Mouse (Mus musculus): ENCODE data around the gene Odf3b. TPM values are rescaled to one million over a fixed set of nuclear protein-coding genes. Genes with fewer than 3 reads are reported as not detected.

Odf3b gene
- polyA plus RNA-seq, 1 experiment from 2014 or later = 4.5 TPM

GRCm38 (mm10) chr15:89352795-89353194 lies 26.3 kb downstream of the Odf3b start:
- peaks cover 24% of the 10 kb centered on the region for H3K36me3 ChIP-seq
- H3K9ac ChIP-seq = no peak overlapping the region
- no peak for ATAC-seq (ENCODE audit: low FRiP score, low read depth)
- H3K4me3 ChIP-seq = no peak overlapping the region
- H3K4me1 ChIP-seq (replicated peaks) = peaks cover 29% of the 10 kb centered on the region
- no peak overlapping the region for H3K4me2 ChIP-seq
- no peaks in the 10 kb centered on the region for H3K9me3 ChIP-seq
- no peaks in the 10 kb centered on the region for H3K27me3 ChIP-seq
- H3K27ac ChIP-seq (replicated peaks) = no peak overlapping the region
- WGBS = 95% methylated on average over 12 of the region's 12 CpGs

- H3K4me3 ChIP-seq = no peak overlapping the region
- no peaks in the 10 kb centered on the region for H3K27me3 ChIP-seq
- H3K9me3 ChIP-seq = no peaks in the 10 kb centered on the region
- H3K4me2 ChIP-seq = no peak overlapping the region
- H3K36me3 ChIP-seq = peaks cover 24% of the 10 kb centered on the region
- WGBS = 95% methylated on average over 14 of the region's 14 CpGs
- ATAC-seq (ENCODE audit: low FRiP score, low read depth) = no peak
- H3K9ac ChIP-seq = no peak overlapping the region
- peaks cover 22% of the 10 kb centered on the region for H3K4me1 ChIP-seq (replicated peaks)
- no peak overlapping the region for H3K27ac ChIP-seq (replicated peaks)
Measured at GRCm38 (mm10) chr15:89352054-89352453, 27.0 kb downstream of the Odf3b start.

GRCm38 (mm10) chr15:89351302-89351701 lies 27.8 kb downstream of the Odf3b start:
- peaks cover 14% of the 10 kb centered on the region for H3K4me1 ChIP-seq (replicated peaks)
- H3K4me3 ChIP-seq = no peak overlapping the region
- no peak for ATAC-seq (ENCODE audit: low FRiP score, low read depth)
- no peak overlapping the region for H3K27ac ChIP-seq (replicated peaks)
- H3K4me2 ChIP-seq = no peak overlapping the region
- H3K27me3 ChIP-seq = no peaks in the 10 kb centered on the region
- H3K9me3 ChIP-seq = no peaks in the 10 kb centered on the region
- 93% methylated on average over 15 of the region's 15 CpGs for WGBS
- H3K9ac ChIP-seq = no peak overlapping the region
- H3K36me3 ChIP-seq = peaks cover 24% of the 10 kb centered on the region

- H3K4me3 ChIP-seq = no peak overlapping the region
- H3K9me3 ChIP-seq = no peaks in the 10 kb centered on the region
- no peak overlapping the region for H3K9ac ChIP-seq
- no peaks in the 10 kb centered on the region for H3K27me3 ChIP-seq
- 89% methylated on average over 5 of the region's 5 CpGs for WGBS
- peaks cover 13% of the 10 kb centered on the region for H3K4me1 ChIP-seq (replicated peaks)
- no peak overlapping the region for H3K4me2 ChIP-seq
- ATAC-seq (ENCODE audit: low FRiP score, low read depth) = no peak
- no peak overlapping the region for H3K27ac ChIP-seq (replicated peaks)
- H3K36me3 ChIP-seq = peaks cover 24% of the 10 kb centered on the region
Measured at GRCm38 (mm10) chr15:89350447-89350846, 28.6 kb downstream of the Odf3b start.

GRCm38 (mm10) chr15:89343325-89343724 lies 35.8 kb downstream of the Odf3b start:
- no peaks in the 10 kb centered on the region for H3K9me3 ChIP-seq
- WGBS = 92% methylated on average over 3 of the region's 3 CpGs

DNA sequence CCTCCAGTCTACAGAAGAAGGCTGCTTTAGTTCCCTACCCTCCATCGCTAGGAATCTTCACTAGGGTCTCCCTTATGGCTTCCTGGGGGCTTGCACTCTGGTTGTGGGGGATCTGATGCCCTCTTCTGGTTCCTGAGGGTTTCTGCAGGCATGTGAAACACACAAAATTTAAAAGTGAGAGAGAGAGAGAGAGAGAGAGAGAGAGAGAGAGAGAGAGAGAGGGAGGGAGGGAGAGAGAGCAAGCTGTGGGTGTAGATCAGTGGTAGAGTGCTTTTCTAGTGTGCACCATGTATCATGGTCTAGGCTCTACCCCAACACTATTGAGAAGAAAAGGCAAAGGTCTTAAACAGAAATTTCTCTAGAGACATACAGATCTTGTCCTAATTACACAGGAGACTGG lies 37.4 kb downstream of the Odf3b start:
- whole genome bisulfite sequencing = 50% methylated on average over 1 of the region's 1 CpGs
- ATAC-seq (ENCODE audit: low FRiP score, low read depth) = no peak
- H3K36me3 ChIP-seq = no peaks in the 10 kb centered on the region

More at GRCm38 (mm10) chr15:89343325-89343724, 35.8 kb downstream of the Odf3b start:
- H3K36me3 ChIP-seq = no peaks in the 10 kb centered on the region
- H3K4me1 ChIP-seq (replicated peaks) = no peaks in the 10 kb centered on the region
- H3K27me3 ChIP-seq = no peaks in the 10 kb centered on the region
- H3K4me2 ChIP-seq = no peak overlapping the region
- no peak overlapping the region for H3K4me3 ChIP-seq
- ATAC-seq (ENCODE audit: low FRiP score, low read depth) = no peak
- no peak overlapping the region for H3K9ac ChIP-seq
- no peak overlapping the region for H3K27ac ChIP-seq (replicated peaks)

GRCm38 (mm10) chr15:89340136-89340535 lies 38.9 kb downstream of the Odf3b start:
- Histone ChIP-seq H3K27ac (replicated peaks) (no peak overlapping the region), H3K4me3 (no peak overlapping the region), H3K9me3 (no peaks in the 10 kb centered on the region), H3K36me3 (no peaks in the 10 kb centered on the region), H3K4me2 (no peak overlapping the region), H3K4me1 (replicated peaks) (no peaks in the 10 kb centered on the region), H3K27me3 (no peaks in the 10 kb centered on the region), H3K9ac (no peak overlapping the region)
- no peak for ATAC-seq (ENCODE audit: low FRiP score, low read depth)
- WGBS = 83% methylated on average over 3 of the region's 3 CpGs

More for the DNA sequence above, 37.4 kb downstream of the Odf3b start:
- H3K4me1 ChIP-seq (replicated peaks) = no peaks in the 10 kb centered on the region
- H3K9me3 ChIP-seq = no peaks in the 10 kb centered on the region
- no peak overlapping the region for H3K9ac ChIP-seq
- no peak overlapping the region for H3K4me2 ChIP-seq
- H3K27ac ChIP-seq (replicated peaks) = no peak overlapping the region
- no peaks in the 10 kb centered on the region for H3K27me3 ChIP-seq
- H3K4me3 ChIP-seq = no peak overlapping the region

DNA sequence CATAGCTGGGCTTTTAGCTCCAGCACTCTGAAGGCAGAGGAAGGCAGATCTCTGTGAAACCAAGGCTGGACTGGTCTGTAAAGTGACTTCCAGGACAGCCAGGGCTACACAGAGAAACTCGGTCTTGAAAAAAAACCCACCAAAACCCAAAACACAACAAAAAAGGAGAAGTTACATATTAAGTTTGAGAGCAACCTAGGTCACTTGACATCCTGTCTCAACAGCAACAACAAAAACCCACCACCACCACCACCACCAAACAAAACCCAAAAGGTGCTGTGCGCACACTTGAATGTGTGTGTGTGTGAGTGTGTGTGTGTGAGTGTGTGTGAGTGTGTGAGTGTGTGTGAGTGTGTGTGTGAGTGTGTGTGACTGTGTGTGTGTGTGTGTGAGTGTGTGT lies 39.4 kb downstream of the Odf3b start:
- 88% methylated on average over 2 of the region's 2 CpGs for WGBS
- H3K27ac ChIP-seq (replicated peaks) = no peak overlapping the region
- no peaks in the 10 kb centered on the region for H3K4me1 ChIP-seq (replicated peaks)
- H3K27me3 ChIP-seq = no peaks in the 10 kb centered on the region
- no peaks in the 10 kb centered on the region for H3K9me3 ChIP-seq
- H3K4me3 ChIP-seq = no peak overlapping the region
- H3K9ac ChIP-seq = no peak overlapping the region
- ATAC-seq (ENCODE audit: low FRiP score, low read depth) = no peak
- no peaks in the 10 kb centered on the region for H3K36me3 ChIP-seq
- no peak overlapping the region for H3K4me2 ChIP-seq

DNA sequence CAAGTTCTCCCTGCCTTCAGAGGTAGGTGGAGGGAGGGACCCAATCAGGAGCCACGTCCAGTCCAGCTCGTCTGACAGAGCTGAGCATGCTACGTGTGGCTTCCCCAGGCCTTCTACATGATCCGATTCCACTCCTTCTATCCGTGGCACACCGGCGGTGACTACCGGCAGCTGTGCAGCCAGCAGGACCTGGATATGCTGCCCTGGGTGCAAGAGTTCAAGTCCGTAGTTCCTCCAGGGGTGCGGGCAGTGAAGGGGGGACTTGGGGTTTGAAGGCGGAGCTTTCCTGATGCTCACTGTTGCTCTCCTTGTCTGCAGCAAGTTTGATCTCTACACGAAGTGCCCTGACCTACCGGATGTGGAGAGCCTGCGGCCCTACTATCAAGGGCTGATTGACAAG lies 42.7 kb downstream of the Odf3b start:
- Histone ChIP-seq H3K9ac (no peak overlapping the region), H3K27ac (replicated peaks) (no peak overlapping the region), H3K9me3 (no peaks in the 10 kb centered on the region), H3K4me1 (replicated peaks) (no peaks in the 10 kb centered on the region), H3K27me3 (no peaks in the 10 kb centered on the region), H3K36me3 (no peaks in the 10 kb centered on the region), H3K4me2 (no peak overlapping the region), H3K4me3 (no peak overlapping the region)
- ATAC-seq (ENCODE audit: low FRiP score, low read depth) = no peak
- 85% methylated on average over 14 of the region's 14 CpGs for WGBS

- Histone ChIP-seq H3K9ac (no peak overlapping the region), H3K27ac (replicated peaks) (no peak overlapping the region), H3K4me1 (replicated peaks) (no peaks in the 10 kb centered on the region), H3K27me3 (no peaks in the 10 kb centered on the region), H3K9me3 (no peaks in the 10 kb centered on the region), H3K4me2 (no peak overlapping the region), H3K4me3 (no peak overlapping the region), H3K36me3 (no peaks in the 10 kb centered on the region)
- 88% methylated on average over 17 of the region's 17 CpGs for WGBS
- ATAC-seq (ENCODE audit: low FRiP score, low read depth) = no peak
Measured at GRCm38 (mm10) chr15:89334774-89335537, 44.1 kb downstream of the Odf3b start.

DNA sequence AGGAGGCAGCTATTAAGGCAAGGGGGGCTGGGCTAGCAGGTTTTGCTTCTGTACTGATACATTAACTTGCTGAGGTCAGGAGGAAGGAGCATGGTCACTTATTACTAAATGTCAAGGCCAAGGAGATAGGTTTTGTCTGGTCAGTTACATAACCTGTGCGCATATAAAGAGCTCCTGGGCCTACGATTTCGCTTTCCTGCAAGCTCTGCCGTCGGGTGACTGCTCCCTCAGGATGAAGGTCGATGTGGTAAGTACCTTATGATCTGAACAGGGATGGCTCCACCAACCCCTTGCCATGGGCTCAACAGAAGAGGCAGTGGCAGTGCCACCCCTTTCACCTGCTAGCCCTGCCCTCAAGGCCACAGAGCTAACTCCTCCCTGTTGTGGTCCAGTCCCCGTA lies 44.8 kb downstream of the Odf3b start, which contains the start of gene Miox:
Gene Miox, plus strand, starts transcription at position 128 of the 400 bp plus-strand sequence.
- H3K36me3 ChIP-seq = no peaks in the 10 kb centered on the region
- H3K4me3 ChIP-seq = no peak within 1 kb of the TSS
- H3K4me2 ChIP-seq = no peak within 1 kb of the TSS
- no peaks in the 10 kb centered on the region for H3K4me1 ChIP-seq (replicated peaks)
- H3K9me3 ChIP-seq = no peaks in the 10 kb centered on the region
- 93% methylated on average over 7 of the region's 7 CpGs for WGBS
- H3K9ac ChIP-seq = no peak within 1 kb of the TSS
- H3K27me3 ChIP-seq = no peaks in the 10 kb centered on the region
- no peak for ATAC-seq (ENCODE audit: low FRiP score, low read depth)
- no peak within 1 kb of the TSS for H3K27ac ChIP-seq (replicated peaks)
